Mouse (Mus musculus): Measurements from ENCODE around the gene Tbck.

GRCm38 (mm10) chr3:132814791-132815496 is 131.0 kb downstream of the Tbck start:
- TF ChIP-seq POLR2A (IDR thresholded peaks at IDR 0.05; ENCODE audit: low read depth, low read length) (no peak), CTCF (IDR thresholded peaks at IDR 0.05; ENCODE audit: borderline replicate concordance, insufficient read depth, low read length) (no peak)

Measured in embryonic fibroblast, embryonic 13.5 days (primary cell).